Mouse (Mus musculus) G1E-ER4 (cell line): Measurements from ENCODE around the gene Zfp637. TPM values are rescaled to one million over a fixed set of nuclear protein-coding genes. Genes with fewer than 3 reads are reported as not detected.

Experiments used
- GATA1 ChIP-seq: IDR thresholded peaks from one replicate; pipeline ENCODE4 v1.8.0; 2012; ENCODE audit warnings: low read length, inconsistent platforms
- polyA plus RNA-seq: library from polyadenylated mRNA; stranded (reverse); fragments of >175 nt; gene quantifications from 2 replicates; pipeline ENCODE4 v1.2.3, GENCODE M21; 2012

The Zfp637 gene
- polyA plus RNA-seq = 13.2 and 16.7 TPM in 2 replicates

- no peak for TF ChIP-seq GATA1
Measured at GRCm38 (mm10) chr6:117840686-117841510, at the start of gene Zfp637. Gene Zfp637, plus strand, starts transcription at chr6:117841180.

- no peak for TF ChIP-seq GATA1
Measured at GRCm38 (mm10) chr6:117795251-117795650, 45.7 kb upstream of the Zfp637 start.

- TF ChIP-seq GATA1 = no peak
Measured at GRCm38 (mm10) chr6:117800824-117801223, 40.2 kb upstream of the Zfp637 start.

GRCm38 (mm10) chr6:117801801-117802200 is 39.2 kb upstream of the Zfp637 start:
- no peak for TF ChIP-seq GATA1

GRCm38 (mm10) chr6:117807756-117808155 is 33.2 kb upstream of the Zfp637 start:
- TF ChIP-seq GATA1 = no peak

GRCm38 (mm10) chr6:117809816-117810215 is 31.2 kb upstream of the Zfp637 start:
- no peak for TF ChIP-seq GATA1

GRCm38 (mm10) chr6:117810717-117811116 is 30.3 kb upstream of the Zfp637 start:
- no peak for TF ChIP-seq GATA1

GRCm38 (mm10) chr6:117811256-117811655 is 29.7 kb upstream of the Zfp637 start:
- TF ChIP-seq GATA1 = no peak

- TF ChIP-seq GATA1 = no peak
Measured at GRCm38 (mm10) chr6:117814681-117815080, 26.3 kb upstream of the Zfp637 start.

GRCm38 (mm10) chr6:117817108-117817541 is 23.9 kb upstream of the Zfp637 start:
- TF ChIP-seq GATA1 = no peak

GRCm38 (mm10) chr6:117820327-117820726 is 20.7 kb upstream of the Zfp637 start:
- TF ChIP-seq GATA1 = no peak

GRCm38 (mm10) chr6:117825369-117825768 is 15.6 kb upstream of the Zfp637 start:
- no peak for TF ChIP-seq GATA1

- TF ChIP-seq GATA1 = no peak
Measured at GRCm38 (mm10) chr6:117828273-117828672, 12.7 kb upstream of the Zfp637 start.

- TF ChIP-seq GATA1 = no peak
Measured at GRCm38 (mm10) chr6:117841511-117841955, 553 bp downstream of the Zfp637 start.

GRCm38 (mm10) chr6:117844597-117844996 is 3.6 kb downstream of the Zfp637 start:
- peak; percentile 7 for TF ChIP-seq GATA1

GRCm38 (mm10) chr6:117847772-117848171 is 6.8 kb downstream of the Zfp637 start:
- TF ChIP-seq GATA1 = no peak

- no peak for TF ChIP-seq GATA1
Measured at GRCm38 (mm10) chr6:117848577-117848976, 7.6 kb downstream of the Zfp637 start.
